Mouse (Mus musculus) MEL (cell line): ENCODE measurements at regions not wholly inside any gene's neighbourhood (a gene's known extent, or its start where the extent isn't known, plus 50 kb on each side); places are given as distances from the start of the nearest gene placed in this dataset.

Experiments
- DNase-seq: peaks from one replicate; pipeline ENCODE4 v3.0.0; 2011; ENCODE audit warnings: low read depth, low spot score
- H3K27ac ChIP-seq: 2 replicates; pipeline ENCODE4 v1.5.1; 2012; ENCODE audit warnings: low read depth, mild to moderate bottlenecking, control low read depth, low read length, moderate library complexity; ENCODE audit not compliant: control insufficient read depth
- H3K27me3 ChIP-seq, 2 experiments: fragments of 150-350 bp in 1 of 2; sonication (generic) in 1 of 2; 2 replicates each; pipeline ENCODE4 v1.6.1; 2012; ENCODE audit warnings: low read length in 2 of 2, mild to moderate bottlenecking in 2 of 2, improper control_type of control experiment in 1 of 2, moderate library complexity in 1 of 2; ENCODE audit not compliant: insufficient read depth in 2 of 2, control insufficient read depth in 1 of 2
- H3K36me3 ChIP-seq, 2 experiments: 2 replicates each; pipeline ENCODE4 v1.6.1; 2012 to 2014; ENCODE audit warnings: low read length in 2 of 2, improper control_type of control experiment in 1 of 2, inconsistent platforms in 1 of 2, mild to moderate bottlenecking in 1 of 2; ENCODE audit not compliant: insufficient read depth in 2 of 2, control insufficient read depth in 1 of 2
- H3K4me1 ChIP-seq, 2 experiments: fragments of 150-350 bp in 1 of 2; sonication (generic) in 1 of 2; 2 replicates each; pipeline ENCODE4 v1.6.1; 2012; ENCODE audit warnings: low read length in 2 of 2, improper control_type of control experiment in 1 of 2, mild to moderate bottlenecking in 1 of 2; ENCODE audit not compliant: insufficient read depth in 2 of 2, control insufficient read depth in 1 of 2
- H3K4me3 ChIP-seq, 2 experiments: fragments of 150-350 bp in 1 of 2; sonication (generic) in 1 of 2; 2 replicates each; pipeline ENCODE4 v1.5.1; 2012; ENCODE audit warnings: low read depth in 2 of 2, low read length in 2 of 2, mild to moderate bottlenecking in 2 of 2, moderate library complexity in 2 of 2, control low read depth in 1 of 2, improper control_type of control experiment in 1 of 2; ENCODE audit not compliant: control insufficient read depth in 1 of 2, insufficient read depth in 1 of 2
- H3K79me2 ChIP-seq: 2 replicates; pipeline ENCODE4 v1.6.1; 2012; ENCODE audit warnings: mild to moderate bottlenecking, low read length, moderate library complexity; ENCODE audit not compliant: control insufficient read depth, poor library complexity, insufficient read depth
- H3K9ac ChIP-seq: 2 replicates; pipeline ENCODE4 v1.6.1; 2012; ENCODE audit warnings: low read depth, mild to moderate bottlenecking, control low read depth, low read length, moderate library complexity; ENCODE audit not compliant: control insufficient read depth, poor library complexity, severe bottlenecking
- H3K9me3 ChIP-seq: fragments of 150-350 bp; sonication (generic); replicated peaks from 2 replicates; pipeline ENCODE4 v1.6.1; 2012; ENCODE audit warnings: mild to moderate bottlenecking, low read length, improper control_type of control experiment, moderate library complexity; ENCODE audit not compliant: insufficient read depth
- CTCF ChIP-seq, 3 experiments: IDR thresholded peaks in 2 of 3; conservative IDR thresholded peaks in 1 of 3; 2 replicates each; pipeline ENCODE4 v1.5.1; 2011 to 2012; ENCODE audit warnings: low read length in 3 of 3, low read depth in 2 of 3, mild to moderate bottlenecking in 2 of 3, improper control_type of control experiment in 1 of 3, inconsistent platforms in 1 of 3, mixed read lengths in 1 of 3, moderate library complexity in 1 of 3; ENCODE audit not compliant: control insufficient read depth in 1 of 3, insufficient read depth in 1 of 3, poor library complexity in 1 of 3, severe bottlenecking in 1 of 3
- GABPA ChIP-seq: IDR thresholded peaks from 2 replicates; pipeline ENCODE4 v1.6.1; 2012; ENCODE audit warnings: low read depth, mild to moderate bottlenecking, inconsistent platforms, low read length, improper control_type of control experiment, moderate library complexity
- HCFC1 ChIP-seq: IDR thresholded peaks from 2 replicates; pipeline ENCODE4 v1.6.1; 2012; ENCODE audit warnings: low read depth, mild to moderate bottlenecking, inconsistent platforms, low read length, improper control_type of control experiment, moderate library complexity
- JUND ChIP-seq: IDR thresholded peaks from 2 replicates; pipeline ENCODE4 v1.6.1; 2011; ENCODE audit warnings: low read depth, mild to moderate bottlenecking, improper control_type of control experiment, low read length
- KAT2A ChIP-seq: conservative IDR thresholded peaks from 2 replicates; pipeline ENCODE4 v1.6.1; 2012; ENCODE audit warnings: low read depth, low read length, improper control_type of control experiment, inconsistent platforms
- MAX ChIP-seq: IDR thresholded peaks from 2 replicates; pipeline ENCODE4 v1.6.1; 2011; ENCODE audit warnings: low read length, improper control_type of control experiment
- MAZ ChIP-seq: IDR thresholded peaks from 2 replicates; pipeline ENCODE4 v1.6.1; 2012; ENCODE audit warnings: low read depth, mild to moderate bottlenecking, inconsistent platforms, low read length, improper control_type of control experiment
- NELFE ChIP-seq: IDR thresholded peaks from 2 replicates; pipeline ENCODE4 v1.6.1; 2011; ENCODE audit warnings: low read depth, low read length, improper control_type of control experiment
- NRF1 ChIP-seq: IDR thresholded peaks from 2 replicates; pipeline ENCODE4 v1.6.1; 2014; ENCODE audit warnings: low read depth, mild to moderate bottlenecking, inconsistent platforms, low read length, improper control_type of control experiment, moderate library complexity; ENCODE audit not compliant: poor library complexity, insufficient read depth, severe bottlenecking
- POLR2A ChIP-seq, 2 experiments: IDR thresholded peaks; 2 replicates each; pipeline ENCODE4 v1.6.1; 2011 to 2012; ENCODE audit warnings: low read length in 2 of 2, mild to moderate bottlenecking in 2 of 2, control low read depth in 1 of 2, improper control_type of control experiment in 1 of 2, low read depth in 1 of 2, moderate library complexity in 1 of 2; ENCODE audit not compliant: control insufficient read depth in 1 of 2, insufficient read depth in 1 of 2, poor library complexity in 1 of 2
- POLR2AphosphoS2 ChIP-seq: IDR thresholded peaks from 2 replicates; pipeline ENCODE4 v1.6.1; 2011; ENCODE audit warnings: low read length, improper control_type of control experiment
- RAD21 ChIP-seq: IDR thresholded peaks from 2 replicates; pipeline ENCODE4 v1.6.1; 2011; ENCODE audit warnings: mild to moderate bottlenecking, low read depth, low read length, improper control_type of control experiment
- RCOR1 ChIP-seq: IDR thresholded peaks from 2 replicates; pipeline ENCODE4 v1.6.1; 2012; ENCODE audit warnings: low read depth, mild to moderate bottlenecking, inconsistent platforms, low read length, improper control_type of control experiment
- TAL1 ChIP-seq: IDR thresholded peaks from 2 replicates; pipeline ENCODE4 v1.6.1; 2012; ENCODE audit warnings: mild to moderate bottlenecking, inconsistent platforms, low read length, moderate library complexity, mixed read lengths
- UBTF ChIP-seq: IDR thresholded peaks from 2 replicates; pipeline ENCODE4 v1.6.1; 2012; ENCODE audit warnings: low read depth, mild to moderate bottlenecking, inconsistent platforms, low read length, improper control_type of control experiment, moderate library complexity, borderline replicate concordance; ENCODE audit not compliant: insufficient read depth
- USF1 ChIP-seq: IDR thresholded peaks from 2 replicates; pipeline ENCODE4 v1.6.1; 2014; ENCODE audit warnings: low read depth, mild to moderate bottlenecking, inconsistent platforms, low read length, improper control_type of control experiment, moderate library complexity
- USF2 ChIP-seq, 2 experiments: IDR thresholded peaks; 2 replicates each; pipeline ENCODE4 v1.6.1; 2011 to 2012; ENCODE audit warnings: improper control_type of control experiment in 2 of 2, low read length in 2 of 2, borderline replicate concordance in 1 of 2, inconsistent platforms in 1 of 2, low read depth in 1 of 2, mild to moderate bottlenecking in 1 of 2; ENCODE audit not compliant: insufficient read depth in 1 of 2
- ZC3H11A ChIP-seq: IDR thresholded peaks from 2 replicates; pipeline ENCODE4 v1.6.1; 2012; ENCODE audit warnings: low read depth, mild to moderate bottlenecking, inconsistent platforms, low read length, improper control_type of control experiment
- ZKSCAN1 ChIP-seq: IDR thresholded peaks from 2 replicates; pipeline ENCODE4 v1.6.1; 2012; ENCODE audit warnings: low read depth, mild to moderate bottlenecking, inconsistent platforms, low read length, improper control_type of control experiment, moderate library complexity
- ZMIZ1 ChIP-seq: IDR thresholded peaks from 2 replicates; pipeline ENCODE4 v1.6.1; 2012; ENCODE audit warnings: low read depth, mild to moderate bottlenecking, inconsistent platforms, low read length, improper control_type of control experiment, moderate library complexity
- ZNF384 ChIP-seq: IDR thresholded peaks from 2 replicates; pipeline ENCODE4 v1.6.1; 2012; ENCODE audit warnings: low read depth, mild to moderate bottlenecking, inconsistent platforms, low read length, improper control_type of control experiment

GRCm38 (mm10) chr14:36756056-36756455 lies 212.5 kb downstream of the Ccser2 start:
- H3K27ac ChIP-seq = no peak overlapping the region

GRCm38 (mm10) chr14:36748130-36748883 lies 220.3 kb downstream of the Ccser2 start:
- TF ChIP-seq JUND (no peak), POLR2A (IDR thresholded peaks at IDR 0.05; ENCODE audit: control insufficient read depth in 1 of 2, insufficient read depth in 1 of 2, low read depth in 1 of 2, low read length in 2 of 2, poor library complexity in 1 of 2) (no peak), TAL1 (no peak), USF2 (IDR thresholded peaks at IDR 0.05; ENCODE audit: borderline replicate concordance in 1 of 2, insufficient read depth in 1 of 2, low read depth in 1 of 2, low read length in 2 of 2) (no peak), ZC3H11A (no peak), GABPA (no peak), USF1 (no peak), UBTF (no peak), MAX (no peak), ZKSCAN1 (no peak), HCFC1 (no peak), KAT2A (no peak), NELFE (no peak), POLR2AphosphoS2 (no peak)
- TF ChIP-seq, all 39 proteins: peak for 0
- H3K4me3 ChIP-seq = no peak overlapping the region
- no peaks in the 10 kb centered on the region for H3K4me1 ChIP-seq
- no peak for DNase-seq
- H3K9ac ChIP-seq = no peak overlapping the region
- no peaks in the 10 kb centered on the region for H3K9me3 ChIP-seq
- H3K36me3 ChIP-seq = no peaks in the 10 kb centered on the region
- no peaks in the 10 kb centered on the region for H3K27me3 ChIP-seq
- no peaks in the 10 kb centered on the region for H3K79me2 ChIP-seq
- no peak overlapping the region for H3K27ac ChIP-seq

More at GRCm38 (mm10) chr14:36756056-36756455, 212.5 kb downstream of the Ccser2 start:
- DNase-seq = no peak
- no peak overlapping the region for H3K4me3 ChIP-seq
- H3K36me3 ChIP-seq = no peaks in the 10 kb centered on the region
- H3K4me1 ChIP-seq = no peaks in the 10 kb centered on the region
- no peak overlapping the region for H3K9ac ChIP-seq
- TF ChIP-seq ZC3H11A (no peak), ZMIZ1 (no peak), ZKSCAN1 (no peak), POLR2A (IDR thresholded peaks at IDR 0.05; ENCODE audit: control insufficient read depth in 1 of 2, insufficient read depth in 1 of 2, low read depth in 1 of 2, low read length in 2 of 2, poor library complexity in 1 of 2) (no peak), MAZ (no peak), CTCF (IDR thresholded peaks at IDR 0.05 in 2 of 3, conservative IDR thresholded peaks at IDR 0.05 in 1 of 3; ENCODE audit: control insufficient read depth in 1 of 3, insufficient read depth in 1 of 3, low read depth in 2 of 3, low read length in 3 of 3, poor library complexity in 1 of 3, severe bottlenecking in 1 of 3) (no peak), ZNF384 (no peak), RCOR1 (no peak), RAD21 (no peak), NRF1 (no peak)
- H3K27me3 ChIP-seq = no peaks in the 10 kb centered on the region
- H3K9me3 ChIP-seq = no peaks in the 10 kb centered on the region
- H3K79me2 ChIP-seq = no peaks in the 10 kb centered on the region
